Mouse (Mus musculus): Measurements from ENCODE around the gene Rfx8.

- TF ChIP-seq CTCF (conservative IDR thresholded peaks at IDR 0.05; ENCODE audit: insufficient read depth, insufficient read length, low read depth, low read length), result no peak
- no peak for TF ChIP-seq POLR2A (IDR thresholded peaks at IDR 0.05; ENCODE audit: low read depth, low read length)
These were observed 41.9 kb downstream of the Rfx8 start for GRCm38 (mm10) chr1:39678883-39679282.
